Mouse (Mus musculus) left cerebral cortex, adult 2 months (tissue): ENCODE measurements around the gene Cpeb2. TPM values are rescaled to one million over a fixed set of nuclear protein-coding genes. Genes with fewer than 3 reads are reported as not detected.

ENCODE experiments used
- DNase-seq, 2 experiments: peaks; one replicate each; pipeline ENCODE4 v3.0.0; 2021 to 2022; ENCODE audit warnings: low spot score in 2 of 2, mixed read lengths in 1 of 2; ENCODE audit errors: extremely low spot score in 1 of 2
- H3K27ac ChIP-seq: fragments of 200-600 bp; 2 replicates; pipeline ENCODE4 v1.8.1; 2022
- H3K4me3 ChIP-seq: fragments of 200-600 bp; 2 replicates; pipeline ENCODE4 v1.8.1; 2022
- CTCF ChIP-seq: fragments of 200-600 bp; IDR thresholded peaks from 2 replicates; pipeline ENCODE4 v1.8.1; 2022; ENCODE audit warnings: antibody characterized with exemption, mild to moderate bottlenecking, moderate library complexity
- intact Hi-C: fragments of 180-260 bp; cut with DNase I; formaldehyde crosslinking; loops from one replicate; pipeline ENCODE4 v1.15.1; 2025
- long read RNA-seq, 2 experiments: library from polyadenylated mRNA; stranded (forward); transcript quantifications; one replicate each; pipeline ENCODE4 v2.0.0; 2021; ENCODE audit warnings: borderline mapping rate in 2 of 2
- total RNA-seq, 2 experiments: library from RNA; stranded (reverse); gene quantifications; 2 replicates each; pipeline ENCODE4 v1.2.3; 2021

Gene Cpeb2
- total RNA-seq: 10 to 100 TPM; 59.2 to 66.1 TPM
- long read RNA-seq, experiment 1, full-length matches to known transcripts: 23 of 33 reads
- long read RNA-seq, experiment 1, partial matches to known transcripts: 7 of 33 reads
- long read RNA-seq, experiment 1, other reads (novel, unspliced or antisense): 3 of 33 reads
- long read RNA-seq, experiment 2, full-length matches to known transcripts: 20 of 37 reads
- long read RNA-seq, experiment 2, partial matches to known transcripts: 10 of 37 reads
- long read RNA-seq, experiment 2, other reads (novel, unspliced or antisense): 7 of 37 reads

DNA sequence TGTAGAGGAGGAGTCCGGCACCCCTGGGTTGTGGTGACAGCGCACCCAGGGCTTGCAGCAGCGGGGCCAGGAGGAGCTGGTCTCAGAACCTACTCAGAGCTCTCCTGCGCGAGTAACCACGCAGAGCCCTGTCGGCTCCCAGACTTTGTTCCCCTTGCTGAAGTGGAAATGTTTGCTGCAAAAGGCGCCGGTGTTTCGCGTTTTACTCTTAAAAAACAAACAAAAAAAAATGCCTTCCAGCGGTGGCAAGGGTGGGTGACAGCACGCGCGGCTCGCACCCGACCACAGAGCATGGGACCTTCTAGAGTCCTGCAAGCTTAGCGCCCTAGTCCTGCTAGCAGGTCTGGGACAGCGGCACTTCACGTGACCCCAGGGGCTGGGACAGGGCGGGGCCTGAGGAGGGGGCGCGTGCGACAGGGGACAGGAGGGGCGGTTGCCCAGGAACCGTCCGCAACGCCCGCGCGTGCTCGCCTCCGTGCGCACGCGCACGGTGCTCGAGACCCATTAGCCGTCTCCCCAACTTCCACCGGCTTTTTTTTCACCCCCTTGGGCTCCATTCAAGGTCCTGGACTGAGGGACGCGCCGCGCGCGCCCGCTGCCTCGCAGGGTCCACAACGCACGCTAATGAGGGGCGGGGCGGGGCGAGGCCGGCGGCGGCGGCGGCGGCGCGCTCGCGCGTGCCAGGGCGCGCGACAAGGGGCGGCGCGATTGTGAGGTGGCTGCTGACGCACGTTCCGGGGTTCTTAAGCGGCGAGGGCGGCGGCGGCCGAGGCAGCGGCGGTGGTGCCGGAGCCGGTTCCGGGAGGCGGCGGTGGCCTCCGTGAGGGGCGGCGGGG lies at the start of gene Cpeb2:
Gene Cpeb2, plus strand, starts transcription at position 691 of the 836 bp plus-strand sequence.
- peak; percentile 1 for TF ChIP-seq CTCF
- Histone ChIP-seq H3K4me3 (peak within 1 kb of the TSS; percentile 95), H3K27ac (peak within 1 kb of the TSS; percentile 98)
- DNase-seq: peak; percentile 94 to 96
- intact Hi-C loops: loop anchor here (1.0 to 10.0 kb wide), 5 partner anchors 102 to 1288 kb away; partner anchors contain the start of gene Cc2d2a

DNA sequence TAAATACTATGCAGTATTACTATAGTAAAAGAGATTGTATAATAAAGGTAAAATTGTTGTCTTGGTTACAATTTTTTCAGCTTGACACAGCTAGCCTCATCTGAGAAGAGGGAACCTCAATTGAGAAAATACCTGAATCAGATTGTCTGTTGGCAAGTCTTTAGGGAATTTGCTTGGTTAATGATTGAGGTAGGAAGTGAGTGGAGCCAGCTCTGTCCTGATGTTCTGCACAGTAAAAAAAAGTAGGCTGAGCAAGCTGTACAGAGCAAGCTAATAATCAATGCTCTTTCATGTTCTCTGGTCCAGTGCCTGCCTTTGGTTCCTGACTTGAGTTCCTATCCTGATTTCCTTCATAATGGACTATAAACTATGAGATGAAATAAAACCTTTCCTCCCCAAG lies 49.4 kb upstream of the Cpeb2 start:
- Histone ChIP-seq H3K27ac (no peak overlapping the region), H3K4me3 (no peak overlapping the region)
- TF ChIP-seq CTCF: no peak
- intact Hi-C loops: no loop called here
- DNase-seq: no peak

DNA sequence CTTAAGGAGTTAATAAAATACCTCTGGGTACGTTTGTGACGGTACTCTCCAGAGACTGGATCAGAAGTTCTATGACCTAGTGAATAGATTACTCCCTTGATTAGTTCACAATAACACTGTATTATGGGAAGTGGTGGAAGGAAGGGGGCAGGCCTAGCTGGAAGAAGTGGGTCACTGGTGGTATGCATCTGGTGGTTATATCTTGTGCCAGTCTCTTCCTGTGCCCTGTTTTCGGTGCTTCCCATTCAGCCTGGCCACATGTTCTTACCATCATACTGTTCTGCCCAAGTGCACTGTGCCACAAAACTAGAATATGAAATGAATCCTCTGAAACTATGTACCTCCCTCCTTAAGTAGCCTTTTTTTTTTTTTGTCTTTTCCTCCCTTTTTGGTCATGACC lies 48.1 kb upstream of the Cpeb2 start:
- Histone ChIP-seq H3K27ac (no peak overlapping the region), H3K4me3 (no peak overlapping the region)
- no peak for DNase-seq
- intact Hi-C loops: no loop called here
- no peak for TF ChIP-seq CTCF

DNA sequence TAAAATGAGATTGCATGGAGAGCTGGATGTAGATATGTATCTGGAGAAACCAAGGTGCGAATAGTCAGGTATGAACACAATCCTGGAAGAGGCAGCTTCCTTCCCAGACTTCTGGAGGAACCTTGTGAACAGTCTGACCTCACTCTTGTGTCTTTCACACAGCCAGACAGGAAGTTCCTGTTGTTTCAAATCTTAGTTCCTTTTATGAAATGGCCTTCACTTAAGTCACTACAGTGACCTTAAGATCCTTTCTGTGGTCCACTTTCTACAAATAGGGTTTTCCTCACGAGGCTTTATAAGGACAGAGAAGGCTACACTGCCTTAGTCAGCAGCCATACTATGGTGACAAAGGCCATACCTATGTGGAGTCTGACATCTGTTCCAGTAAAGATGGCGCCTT lies 47.5 kb upstream of the Cpeb2 start:
- no peak for DNase-seq
- no peak overlapping the region for H3K4me3 ChIP-seq
- intact Hi-C loops: no loop called here
- no peak overlapping the region for H3K27ac ChIP-seq
- no peak for TF ChIP-seq CTCF

DNA sequence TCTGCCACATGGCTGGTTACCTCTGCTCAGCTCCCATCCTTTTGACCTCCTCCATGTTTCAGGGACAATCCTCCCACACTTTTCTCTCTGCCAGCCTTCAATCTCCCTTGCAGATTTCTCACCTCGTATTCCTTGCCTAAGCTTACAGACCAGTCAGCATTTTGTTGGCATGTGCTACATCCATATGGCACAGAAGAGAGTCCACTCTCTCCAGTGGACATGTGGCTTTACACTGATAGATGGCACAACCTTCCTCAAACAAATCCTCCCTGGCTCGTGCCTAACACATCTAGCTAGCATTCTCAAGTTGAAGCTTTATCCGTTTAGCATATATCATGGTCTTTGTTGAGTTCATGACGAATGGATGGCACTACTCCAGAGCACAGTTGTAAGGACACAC lies 32.3 kb upstream of the Cpeb2 start:
- Histone ChIP-seq H3K4me3 (no peak overlapping the region), H3K27ac (no peak overlapping the region)
- no peak for DNase-seq
- no peak for TF ChIP-seq CTCF
- intact Hi-C loops: no loop called here

DNA sequence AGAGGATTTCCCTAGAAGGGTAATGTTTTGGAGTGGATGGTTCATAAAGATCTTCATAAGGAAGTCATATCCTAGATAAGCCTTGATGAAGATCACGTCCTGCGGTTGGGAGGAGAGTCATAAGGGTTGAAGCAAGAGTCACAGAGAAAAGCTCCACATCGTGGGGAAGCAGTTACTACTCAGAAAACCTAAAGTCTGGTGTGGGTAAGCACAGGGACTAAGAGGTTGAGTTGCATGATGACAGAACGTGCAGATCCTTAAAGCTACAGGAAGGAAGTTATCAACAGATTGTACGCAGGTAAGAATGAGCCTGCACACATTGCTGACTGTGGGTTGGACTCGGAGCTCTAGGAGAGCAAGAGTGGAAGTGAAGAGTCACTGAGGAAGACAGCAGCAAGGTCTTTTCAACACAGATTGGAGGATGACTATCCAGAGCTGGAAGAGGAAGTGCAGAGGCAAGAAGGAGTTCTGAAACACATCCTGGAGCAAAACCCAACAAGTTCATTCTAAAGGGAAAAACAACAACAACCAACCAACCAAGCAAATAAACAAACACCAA lies 26.4 kb upstream of the Cpeb2 start:
- TF ChIP-seq CTCF: no peak
- intact Hi-C loops: no loop called here
- DNase-seq: no peak
- Histone ChIP-seq H3K4me3 (no peak overlapping the region), H3K27ac (no peak overlapping the region)

DNA sequence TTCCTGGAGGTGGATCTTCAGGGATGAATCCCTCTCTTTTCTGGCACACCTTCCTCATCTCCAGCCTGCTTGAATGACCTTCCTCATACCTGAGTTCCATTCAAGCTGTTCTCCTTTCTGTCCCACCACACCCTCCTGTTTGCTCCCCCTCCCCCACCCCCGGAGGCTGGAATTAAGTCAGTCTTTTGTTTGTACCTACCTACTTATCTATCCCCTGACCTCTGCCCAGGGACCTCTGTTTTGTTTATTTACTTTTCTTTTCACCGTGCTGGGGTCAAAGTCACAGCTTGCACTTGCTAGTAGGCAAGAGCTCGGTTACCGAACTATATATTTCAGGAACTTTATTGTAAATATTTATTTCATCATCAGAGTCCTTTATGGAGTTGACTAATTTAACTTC lies 15.5 kb upstream of the Cpeb2 start:
- no peak overlapping the region for H3K4me3 ChIP-seq
- no peak overlapping the region for H3K27ac ChIP-seq
- DNase-seq: no peak
- intact Hi-C loops: no loop called here
- TF ChIP-seq CTCF: no peak

DNA sequence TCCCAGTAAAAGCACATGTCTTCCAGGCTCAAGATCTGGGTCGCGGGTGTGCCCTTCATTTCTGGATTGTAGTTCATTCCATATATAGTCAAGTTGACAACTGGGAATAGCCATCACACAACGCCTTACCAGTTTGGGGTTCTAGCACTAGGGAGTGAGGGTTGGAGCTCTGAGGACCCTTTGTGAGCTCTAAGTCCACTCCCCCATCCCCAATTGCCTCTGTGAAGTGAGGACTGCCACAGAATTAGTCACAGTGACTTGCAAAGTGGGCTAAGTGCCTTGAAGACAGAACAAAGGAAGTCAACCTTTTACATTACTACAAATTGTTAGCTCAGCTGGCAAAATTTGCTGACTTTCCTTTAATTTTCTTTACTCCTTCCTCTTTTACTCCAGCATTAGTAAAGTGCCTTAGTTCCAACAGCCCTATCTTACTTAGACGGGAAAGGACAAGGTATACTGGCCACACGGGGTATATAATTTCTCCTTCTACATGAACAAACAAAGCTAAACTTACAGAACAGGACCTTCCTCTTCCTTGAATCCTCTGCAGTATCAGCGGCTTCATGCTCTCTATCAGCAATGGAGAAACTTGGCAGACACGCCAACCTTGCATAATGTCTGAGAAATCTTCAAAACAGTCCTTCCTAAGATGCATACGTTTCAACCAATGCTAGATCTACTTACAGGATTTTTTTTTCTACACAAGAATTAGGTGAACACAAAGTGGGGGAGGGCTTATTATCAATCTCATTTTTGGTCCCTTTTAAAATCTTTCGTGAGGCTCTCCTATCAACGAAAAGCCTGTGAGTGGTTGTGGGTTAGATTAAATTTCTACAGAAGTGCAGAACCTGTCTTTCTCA lies 14.8 kb upstream of the Cpeb2 start:
- no peak overlapping the region for H3K27ac ChIP-seq
- TF ChIP-seq CTCF: no peak
- H3K4me3 ChIP-seq: no peak overlapping the region
- intact Hi-C loops: no loop called here
- no peak for DNase-seq

DNA sequence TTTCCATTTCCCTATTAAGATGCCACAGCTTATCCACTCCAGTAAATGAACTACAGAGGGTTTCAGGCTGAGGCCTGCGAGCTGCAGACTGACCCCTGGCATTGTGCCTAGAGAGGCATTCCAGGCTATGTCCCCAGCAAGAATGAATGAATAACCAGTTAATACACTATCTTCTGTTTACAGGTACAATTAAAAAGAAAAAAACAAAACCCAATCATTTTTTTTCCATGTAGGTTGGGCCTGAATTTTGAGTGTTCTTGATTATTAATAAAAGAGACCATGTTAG lies 14.2 kb upstream of the Cpeb2 start:
- DNase-seq: no peak
- Histone ChIP-seq H3K4me3 (no peak overlapping the region), H3K27ac (no peak overlapping the region)
- TF ChIP-seq CTCF: no peak
- intact Hi-C loops: no loop called here

DNA sequence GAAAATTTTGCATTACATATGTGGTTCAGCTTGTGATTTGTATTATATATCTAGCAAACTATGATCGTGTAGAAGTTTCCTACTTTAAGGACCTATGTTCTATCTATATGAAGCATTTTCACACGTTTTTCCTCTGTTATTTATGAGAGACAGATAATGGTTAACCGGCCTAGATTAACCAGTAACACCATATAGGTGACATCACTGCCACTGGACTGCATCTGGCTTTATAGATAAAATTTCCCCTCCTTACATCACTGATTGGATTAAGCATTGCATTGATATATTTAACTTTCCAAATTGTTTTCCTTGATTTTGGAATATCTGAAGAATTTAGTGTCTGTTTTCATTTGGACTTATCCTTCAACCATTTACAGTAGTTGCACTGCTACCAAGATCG lies 9.6 kb upstream of the Cpeb2 start:
- intact Hi-C loops: no loop called here
- DNase-seq: no peak

DNA sequence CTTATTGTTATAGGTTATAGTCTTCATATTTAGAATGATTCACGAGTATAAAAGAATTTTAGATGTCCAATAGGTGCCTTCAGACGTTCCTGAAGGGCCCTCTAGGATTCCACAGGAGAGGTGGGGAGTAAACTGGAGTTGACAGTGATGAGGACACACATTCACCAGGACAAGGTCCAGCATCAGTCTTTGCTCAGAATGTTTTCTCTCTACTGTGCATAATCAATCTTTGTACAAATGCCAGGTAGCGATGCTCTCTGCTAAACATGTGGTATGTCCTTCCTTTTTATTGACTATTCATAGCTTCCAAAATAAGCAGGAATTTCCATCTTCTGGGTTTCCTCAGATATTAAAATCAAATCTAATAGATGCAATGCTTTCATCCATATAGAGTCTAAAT lies 8.7 kb upstream of the Cpeb2 start:
- TF ChIP-seq CTCF: no peak
- intact Hi-C loops: no loop called here
- H3K4me3 ChIP-seq: no peak overlapping the region
- no peak overlapping the region for H3K27ac ChIP-seq
- DNase-seq: no peak

More for the DNA sequence above, 9.6 kb upstream of the Cpeb2 start:
- Histone ChIP-seq H3K27ac (no peak overlapping the region), H3K4me3 (no peak overlapping the region)
- TF ChIP-seq CTCF: no peak

DNA sequence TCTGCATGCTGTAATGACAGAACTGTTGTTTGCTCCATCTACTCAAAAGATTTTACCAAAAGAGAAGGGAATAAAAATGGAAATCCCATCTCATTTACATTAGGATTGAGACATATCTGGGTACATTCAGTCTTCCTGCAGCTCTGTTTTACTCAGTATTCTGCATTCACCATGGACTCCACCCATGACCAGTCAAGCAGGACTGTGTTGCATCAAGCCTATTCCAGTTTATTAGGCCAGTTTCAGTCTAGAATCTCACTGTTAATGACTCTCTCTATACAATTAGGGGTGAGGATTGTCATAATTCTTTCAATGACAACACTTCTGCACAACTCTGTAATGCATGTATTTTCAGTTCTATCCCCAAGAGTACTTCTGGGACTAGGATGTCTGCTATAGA lies 6.8 kb upstream of the Cpeb2 start:
- intact Hi-C loops: no loop called here
- no peak for DNase-seq
- no peak overlapping the region for H3K27ac ChIP-seq
- H3K4me3 ChIP-seq: no peak overlapping the region
- no peak for TF ChIP-seq CTCF
